34 mouse cellular contexts compared by ENCODE assay signal in genomic region chr3:103040861-103041379, GRCm38 (mm10). TPM values are rescaled to one million over a fixed set of nuclear protein-coding genes. Genes with fewer than 3 reads are reported as not detected.
"Had no signal": no experiment of that assay in that cellular context is flagged by ENCODE, and none has a peak within 500 bp of the region (broad histone marks: within the 10 kb centered on the region; RNA-seq: fewer than 3 reads in every experiment).

No protein-coding gene starts in this region.

- H3K27me3 ChIP-seq: heart, embryonic 12.5 days; hindbrain, embryonic 12.5 days; limb, embryonic 13.5 days; limb, embryonic 15.5 days; liver, embryonic 12.5 days had no signal

- DNase-seq: gastrocnemius, adult 2 months; gastrocnemius, postnatal 10 days; gastrocnemius, postnatal 25 days; heart, adult 18-20 months; heart, postnatal 10 days; heart, postnatal 4 days; kidney, adult 18-20 months; kidney, adult 8-10 months; kidney, postnatal 10 days; kidney, postnatal 25 days; kidney, postnatal 4 days; left cerebral cortex, postnatal 4 days had no signal

- H3K4me1 ChIP-seq: heart, embryonic 10.5 days; heart, embryonic 12.5 days; hindbrain, embryonic 10.5 days; hindbrain, embryonic 12.5 days; limb, embryonic 13.5 days; limb, embryonic 15.5 days; liver, embryonic 12.5 days had no signal

- H3K27ac ChIP-seq: gastrocnemius, adult 2 months; heart, embryonic 10.5 days; hindbrain, embryonic 10.5 days; hindbrain, embryonic 12.5 days; hindbrain, embryonic 14.5 days; layer of hippocampus, adult 2 months; left cerebral cortex, adult 2 months; limb, embryonic 13.5 days; limb, embryonic 15.5 days; liver, embryonic 12.5 days; liver, embryonic 14.5 days had no signal

- H3K9me3 ChIP-seq: heart, embryonic 10.5 days; heart, embryonic 12.5 days; hindbrain, embryonic 10.5 days; hindbrain, embryonic 12.5 days; limb, embryonic 13.5 days; limb, embryonic 15.5 days; liver, embryonic 12.5 days had no signal

- H3K4me2 ChIP-seq: heart, embryonic 12.5 days; hindbrain, embryonic 12.5 days; hindbrain, embryonic 14.5 days; limb, embryonic 13.5 days; limb, embryonic 15.5 days; liver, embryonic 12.5 days had no signal

- H3K9ac ChIP-seq: heart, embryonic 12.5 days; hindbrain, embryonic 12.5 days; hindbrain, embryonic 14.5 days; limb, embryonic 13.5 days; limb, embryonic 15.5 days; liver, embryonic 12.5 days; liver, embryonic 14.5 days had no signal

- ATAC-seq: hindbrain, embryonic 16.5 days; inflammation-experienced regulatory T-cells, adult 6 months; liver, embryonic 12.5 days had no signal

- H3K4me3 ChIP-seq: gastrocnemius, adult 2 months; heart, embryonic 10.5 days; heart, embryonic 12.5 days; hindbrain, embryonic 10.5 days; hindbrain, embryonic 12.5 days; layer of hippocampus, adult 2 months; left cerebral cortex, adult 2 months; limb, embryonic 13.5 days; limb, embryonic 15.5 days; liver, embryonic 12.5 days had no signal

RNA-seq across cellular contexts. Expression of gene Ampd1, which starts 32.9 kb away (rescaled TPM):
- total RNA-seq: granulocyte monocyte progenitor cell, adult 5-6 weeks; heart, adult 18-20 months; heart, postnatal 10 days; heart, postnatal 25 days; layer of hippocampus, adult 2 months; layer of hippocampus, postnatal 10 days; layer of hippocampus, postnatal 25 days; left cerebral cortex, adult 2 months; left cerebral cortex, postnatal 25 days; left cerebral cortex, postnatal 4 days had no signal
- polyA plus RNA-seq: heart, embryonic 10.5 days; heart, embryonic 12.5 days; hindbrain, embryonic 12.5 days; hindbrain, embryonic 14.5 days; hindbrain, embryonic 16.5 days; intestine, embryonic 16.5 days; kidney, embryonic 14.5 days; limb, embryonic 11.5 days; liver, adult 2 months had no signal
